30 mouse cellular contexts compared by ENCODE assay signal in genomic region chr5:99958666-99959065, GRCm38 (mm10). TPM values are rescaled to one million over a fixed set of nuclear protein-coding genes. Genes with fewer than 3 reads are reported as not detected.
DNase-seq lines count a peak whose midpoint lies in the region; ATAC-seq and TF ChIP-seq lines count a peak whose summit lies in the region.
"Had no signal": no experiment of that assay in that cellular context is flagged by ENCODE, and none has a peak within 500 bp of the region (broad histone marks: within the 10 kb centered on the region; RNA-seq: fewer than 3 reads in every experiment).

No protein-coding gene starts in this region.

- no peak for TF ChIP-seq EP300 in lung, postnatal 0 days (IDR thresholded peaks at IDR 0.05)

- no peak overlapping the region for H3K4me3 ChIP-seq in lung, embryonic 14.5 days (ENCODE audit: low read depth, low read length)
- no peak overlapping the region for H3K4me3 ChIP-seq in lung, postnatal 0 days (ENCODE audit: low read depth, low read length)
- H3K4me3 ChIP-seq: forebrain, embryonic 10.5 days; forebrain, embryonic 13.5 days; heart, adult 2 months; heart, embryonic 10.5 days; heart, embryonic 13.5 days; hindbrain, embryonic 13.5 days had no signal

- no peak overlapping the region for H3K4me2 ChIP-seq in lung, embryonic 14.5 days
- no peak overlapping the region for H3K4me2 ChIP-seq in lung, postnatal 0 days (replicated peaks; ENCODE audit: low read depth, low read length)
- H3K4me2 ChIP-seq: forebrain, embryonic 13.5 days; heart, embryonic 13.5 days; hindbrain, embryonic 13.5 days had no signal

- no peak for TF ChIP-seq CTCF in lung, embryonic 14.5 days (IDR thresholded peaks at IDR 0.05; ENCODE audit: low read depth)
- no peak for TF ChIP-seq CTCF in lung, postnatal 0 days (IDR thresholded peaks at IDR 0.05)

- intact Hi-C loops in heart, postnatal 25 days (cut with DNase I), result no loop called here

- H3K36me3 ChIP-seq in lung, embryonic 14.5 days (ENCODE audit: insufficient read depth), result peaks cover 58% of the 10 kb centered on the region
- peaks cover 9% of the 10 kb centered on the region for H3K36me3 ChIP-seq in lung, postnatal 0 days (ENCODE audit: insufficient read depth, low read length)

- no peaks in the 10 kb centered on the region for H3K9me3 ChIP-seq in lung, embryonic 14.5 days (ENCODE audit: low read depth, low read length)
- no peaks in the 10 kb centered on the region for H3K9me3 ChIP-seq in lung, postnatal 0 days (ENCODE audit: low read length)
- H3K9me3 ChIP-seq: forebrain, embryonic 10.5 days; forebrain, embryonic 13.5 days; heart, embryonic 10.5 days; heart, embryonic 13.5 days; hindbrain, embryonic 13.5 days had no signal

- 53% methylated on average over 1 of the region's 1 CpGs for WGBS in lung, embryonic 14.5 days
- WGBS in lung, postnatal 0 days, result 48% methylated on average over 1 of the region's 1 CpGs

- no peak for ATAC-seq in lung, embryonic 14.5 days (ENCODE audit: insufficient read depth)
- peak; percentile 68 for ATAC-seq in lung, postnatal 0 days
- no peak for ATAC-seq in activated CD4-positive, CD25-positive, alpha-beta regulatory T cell, adult 4 months
- ATAC-seq: CD4-positive, CD25-positive, alpha-beta regulatory T cell, adult 4 months; forebrain, embryonic 13.5 days; forebrain, embryonic 16.5 days; hindbrain, embryonic 16.5 days; inflammation-experienced regulatory T-cells, adult 6 months had no signal

- no peak overlapping the region for H3K27ac ChIP-seq in lung, embryonic 14.5 days (ENCODE audit: low read depth)
- peak overlapping the region; percentile 11; the same call in 1 of the 2 replicates for H3K27ac ChIP-seq in lung, postnatal 0 days (ENCODE audit: low read length)
- H3K27ac ChIP-seq: forebrain, embryonic 10.5 days; forebrain, embryonic 13.5 days; heart, adult 2 months; heart, embryonic 10.5 days; heart, embryonic 13.5 days; hindbrain, embryonic 13.5 days had no signal

- H3K27me3 ChIP-seq in lung, embryonic 14.5 days (ENCODE audit: insufficient read depth, low read length), result no peaks in the 10 kb centered on the region
- no peaks in the 10 kb centered on the region for H3K27me3 ChIP-seq in lung, postnatal 0 days (replicated peaks; ENCODE audit: insufficient read depth, low read length)
- H3K27me3 ChIP-seq: forebrain, embryonic 13.5 days; heart, embryonic 13.5 days; hindbrain, embryonic 13.5 days had no signal

- peak; percentile 48 for DNase-seq in lung, embryonic 14.5 days
- DNase-seq in lung, postnatal 14 days, result no peak
- DNase-seq in brain, adult 2 months (ENCODE audit: low read depth, low spot score), result peak; percentile 10
- peak; percentile 79 for DNase-seq in lung, postnatal 0 days (ENCODE audit: low spot score)
- DNase-seq in lung, postnatal 36 days, result peak; percentile 60
- no peak for DNase-seq in heart, postnatal 25 days (ENCODE audit: low spot score)
- DNase-seq: adrenal gland, postnatal 25 days; cerebellum, adult 18-20 months; cerebellum, adult 9-10 months; cerebellum, postnatal 14 days; gastrocnemius, postnatal 10 days; gastrocnemius, postnatal 36 days; heart, adult 2 months; heart, postnatal 14 days had no signal

- H3K4me1 ChIP-seq in lung, embryonic 14.5 days (ENCODE audit: insufficient read depth), result no peaks in the 10 kb centered on the region
- H3K4me1 ChIP-seq in lung, postnatal 0 days (ENCODE audit: insufficient read depth, low read depth, low read length), result peaks cover 4% of the 10 kb centered on the region; the same call in 1 of the 2 replicates
- H3K4me1 ChIP-seq: heart, embryonic 10.5 days; heart, embryonic 13.5 days had no signal

- H3K9ac ChIP-seq in lung, embryonic 14.5 days, result no peak overlapping the region
- H3K9ac ChIP-seq in lung, postnatal 0 days (replicated peaks; ENCODE audit: low read depth), result no peak overlapping the region
- H3K9ac ChIP-seq: forebrain, embryonic 13.5 days; heart, embryonic 13.5 days; hindbrain, embryonic 13.5 days had no signal

RNA-seq across cellular contexts. Expression of gene Hnrnpd, which starts 20.1 kb away (rescaled TPM):
- 196 TPM in 2 replicates for polyA plus RNA-seq in lung, embryonic 14.5 days (2014; fragmentation: Nextera tagmentation; extraction: Ambion mirVana)
- 44.0 and 51.4 TPM in 2 replicates for polyA plus RNA-seq in lung, postnatal 0 days (2015; fragmentation: Nextera tagmentation; extraction: Ambion mirVana)
- total RNA-seq in heart, postnatal 25 days (2021), result 10 to 100 TPM; 71.1 to 80.9 TPM
- polyA plus RNA-seq in activated CD4-positive, CD25-positive, alpha-beta regulatory T cell, adult 4 months (2017; shearing (Covaris generic)), result 10 to 100 TPM; 36.0 to 66.4 TPM

RNA-seq across cellular contexts. Expression of gene 4930524J08Rik, which starts 20.2 kb away (rescaled TPM):
- polyA plus RNA-seq in lung, embryonic 14.5 days (2014; fragmentation: Nextera tagmentation; extraction: Ambion mirVana), result 2.0 and 3.0 TPM in 2 replicates
- 3.0 and 3.4 TPM in 2 replicates for polyA plus RNA-seq in lung, postnatal 0 days (2015; fragmentation: Nextera tagmentation; extraction: Ambion mirVana)
- under 1 TPM; 0.60 to 0.95 TPM for total RNA-seq in heart, postnatal 25 days (2021)
- not detected for polyA plus RNA-seq in activated CD4-positive, CD25-positive, alpha-beta regulatory T cell, adult 4 months (2017; shearing (Covaris generic))
- total RNA-seq: gastrocnemius, adult 18-20 months; hematopoietic stem cell, adult 5-6 weeks had no signal
- polyA plus RNA-seq: CD4-positive, CD25-positive, alpha-beta regulatory T cell, adult 4 months; inflammation-experienced regulatory T-cells, adult 6 months had no signal

RNA-seq across cellular contexts. Expression of gene Vamp9, which starts 52.6 kb away (rescaled TPM):
- polyA plus RNA-seq in lung, embryonic 14.5 days (2014; fragmentation: Nextera tagmentation; extraction: Ambion mirVana), result 0.29 TPM in 1 of 2 replicates, not detected in the other
- polyA plus RNA-seq in lung, postnatal 0 days (2015; fragmentation: Nextera tagmentation; extraction: Ambion mirVana), result 0.21 TPM in 1 of 2 replicates, not detected in the other
- not detected for total RNA-seq in heart, postnatal 25 days (2021)
- polyA plus RNA-seq in activated CD4-positive, CD25-positive, alpha-beta regulatory T cell, adult 4 months (2017; shearing (Covaris generic)), result not detected
- total RNA-seq: gastrocnemius, adult 18-20 months; gastrocnemius, postnatal 36 days; granulocyte monocyte progenitor cell, adult 5-6 weeks; heart, postnatal 14 days; hematopoietic stem cell, adult 5-6 weeks had no signal
- polyA plus RNA-seq: C2C12; embryonic facial prominence, embryonic 11.5 days; embryonic facial prominence, embryonic 14.5 days; heart, adult 2 months; inflammation-experienced regulatory T-cells, adult 6 months had no signal

Comparison
In these comparisons a context has a peak if more than half of its experiments do, and no peak if none do; other contexts are left out.
1. DNase-seq: peak in lung, embryonic 14.5 days (single experiment), brain, adult 2 months (single experiment), lung, postnatal 0 days (single experiment) and lung, postnatal 36 days (single experiment); none in lung, postnatal 14 days (single experiment) and heart, postnatal 25 days (single experiment).